Mouse (Mus musculus) CH12.LX (cell line): ENCODE measurements around the gene Gng12.

Source experiments
- CHD2 ChIP-seq: IDR thresholded peaks from 2 replicates; pipeline ENCODE4 v1.6.1; 2011; ENCODE audit warnings: low read length, improper control_type of control experiment
- CTCF ChIP-seq, 2 experiments: IDR thresholded peaks in 1 of 2; conservative IDR thresholded peaks in 1 of 2; 2 replicates each; pipeline ENCODE4 v1.5.1; 2011 to 2012; ENCODE audit warnings: low read depth in 2 of 2, low read length in 2 of 2, improper control_type of control experiment in 1 of 2, inconsistent platforms in 1 of 2, mild to moderate bottlenecking in 1 of 2, moderate library complexity in 1 of 2
- GABPA ChIP-seq: IDR thresholded peaks from 2 replicates; pipeline ENCODE4 v1.6.1; 2012; ENCODE audit warnings: low read depth, low read length, improper control_type of control experiment, inconsistent platforms; ENCODE audit not compliant: insufficient replicate concordance
- IRF4 ChIP-seq: IDR thresholded peaks from 2 replicates; pipeline ENCODE4 v1.6.1; 2014; ENCODE audit warnings: low read depth, mild to moderate bottlenecking, inconsistent platforms, low read length, improper control_type of control experiment
- MAX ChIP-seq: IDR thresholded peaks from 2 replicates; pipeline ENCODE4 v1.6.1; 2011; ENCODE audit warnings: low read length, improper control_type of control experiment
- MAZ ChIP-seq: IDR thresholded peaks from 2 replicates; pipeline ENCODE4 v1.6.1; 2012; ENCODE audit warnings: low read depth, mild to moderate bottlenecking, inconsistent platforms, low read length, improper control_type of control experiment, moderate library complexity
- MXI1 ChIP-seq: IDR thresholded peaks from 2 replicates; pipeline ENCODE4 v1.6.1; 2011; ENCODE audit warnings: mild to moderate bottlenecking, low read depth, low read length, improper control_type of control experiment
- NELFE ChIP-seq: IDR thresholded peaks from 2 replicates; pipeline ENCODE4 v1.6.1; 2011; ENCODE audit warnings: low read depth, low read length, improper control_type of control experiment
- POLR2A ChIP-seq: IDR thresholded peaks from 2 replicates; pipeline ENCODE4 v1.6.1; 2011; ENCODE audit warnings: low read depth, mild to moderate bottlenecking, improper control_type of control experiment, low read length
- USF2 ChIP-seq: conservative IDR thresholded peaks from 2 replicates; pipeline ENCODE4 v1.6.1; 2011; ENCODE audit warnings: low read depth, low read length, improper control_type of control experiment

DNA sequence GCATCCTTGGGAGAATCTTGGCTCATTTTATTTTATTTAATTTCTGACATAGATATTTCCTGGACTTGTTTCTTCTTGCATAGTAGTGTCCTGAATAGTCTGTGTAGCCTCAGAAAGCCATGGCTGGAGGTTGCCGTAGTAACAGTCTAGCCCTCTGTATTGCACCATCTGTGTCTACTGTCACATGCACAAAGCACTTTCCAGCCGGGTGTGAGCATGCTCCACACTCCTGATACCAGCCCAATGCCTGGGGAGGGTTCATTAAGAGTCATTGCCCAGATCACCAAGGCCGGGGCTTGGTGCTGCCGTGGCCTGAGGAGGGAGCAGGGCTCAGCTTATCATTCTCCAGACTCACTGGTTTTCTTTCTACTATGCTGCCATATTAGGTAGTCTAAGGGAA, 68.0 kb downstream of the Gng12 start:
- TF ChIP-seq POLR2A (no peak), NELFE (no peak), MAZ (no peak), MXI1 (no peak), CTCF (conservative IDR thresholded peaks at IDR 0.05 in 1 of 2, IDR thresholded peaks at IDR 0.05 in 1 of 2; ENCODE audit: low read depth in 2 of 2, low read length in 2 of 2) (no peak), MAX (no peak), USF2 (no peak), CHD2 (no peak), IRF4 (no peak), GABPA (no peak)
